Mouse (Mus musculus) ES-Bruce4 (cell line): ENCODE results near the gene Grb7.

Experiments used
- CTCF ChIP-seq: IDR thresholded peaks from one replicate; pipeline ENCODE4 v1.8.1; 2011; ENCODE audit warnings: low read depth, low read length
- POLR2A ChIP-seq: IDR thresholded peaks from one replicate; pipeline ENCODE4 v1.8.1; 2011; ENCODE audit warnings: low read length; ENCODE audit not compliant: insufficient read depth

GRCm38 (mm10) chr11:98413731-98414130 lies 32.5 kb upstream of the Grb7 start:
- TF ChIP-seq POLR2A (no peak), CTCF (no peak)
